Mouse (Mus musculus): ENCODE results near the gene Srrm3. TPM values are rescaled to one million over a fixed set of nuclear protein-coding genes. Genes with fewer than 3 reads are reported as not detected.

Gene Srrm3
- polyA plus RNA-seq, 1 experiment: 0.12 TPM

- no peaks in the 10 kb centered on the region for H3K36me3 ChIP-seq (ENCODE audit: control insufficient read depth, insufficient read depth, low read length)
- H3K4me1 ChIP-seq (ENCODE audit: control insufficient read depth, insufficient read depth, low read length): peaks cover 3% of the 10 kb centered on the region
- no peak overlapping the region for H3K27ac ChIP-seq (ENCODE audit: control insufficient read depth, insufficient read depth, low read depth, low read length)
- no peak overlapping the region for H3K4me3 ChIP-seq (ENCODE audit: control insufficient read depth, low read depth, low read length)
- no peak for TF ChIP-seq CTCF (IDR thresholded peaks at IDR 0.05; ENCODE audit: control insufficient read depth, insufficient read depth, insufficient replicate concordance, low read depth, low read length)
- H3K27me3 ChIP-seq (ENCODE audit: control insufficient read depth, insufficient read depth, low read length): no peaks in the 10 kb centered on the region
Observed at GRCm38 (mm10) chr5:135835981-135836380, 29.3 kb downstream of the Srrm3 start.

DNA sequence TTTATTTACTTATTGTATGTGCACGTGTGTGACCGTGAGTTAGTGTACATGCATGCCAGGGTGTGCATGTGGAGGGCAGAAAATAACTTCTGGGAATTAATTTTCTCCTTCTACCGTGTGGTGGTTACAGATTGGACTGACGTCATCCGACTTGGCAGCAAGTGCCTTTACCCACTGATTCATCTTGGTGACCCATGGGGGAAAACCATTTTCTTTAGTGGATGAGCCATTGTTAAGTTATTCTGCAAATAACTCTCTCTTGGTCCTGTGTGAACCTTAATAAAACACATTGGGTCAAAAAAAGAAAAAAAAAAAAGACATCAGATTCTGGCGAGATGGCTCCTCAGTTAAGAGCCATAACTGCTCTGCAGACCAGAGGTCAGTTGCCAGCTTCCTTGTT lies 35.0 kb downstream of the Srrm3 start:
- no peaks in the 10 kb centered on the region for H3K36me3 ChIP-seq (ENCODE audit: control insufficient read depth, insufficient read depth, low read length)
- TF ChIP-seq CTCF (IDR thresholded peaks at IDR 0.05; ENCODE audit: control insufficient read depth, insufficient read depth, insufficient replicate concordance, low read depth, low read length) (no peak), POLR2A (IDR thresholded peaks at IDR 0.05; ENCODE audit: control insufficient read depth, low read depth, low read length) (no peak)
- H3K27ac ChIP-seq (ENCODE audit: control insufficient read depth, insufficient read depth, low read depth, low read length): no peak overlapping the region
- no peaks in the 10 kb centered on the region for H3K27me3 ChIP-seq (ENCODE audit: control insufficient read depth, insufficient read depth, low read length)
- H3K4me3 ChIP-seq (ENCODE audit: control insufficient read depth, low read depth, low read length): no peak overlapping the region
- no peaks in the 10 kb centered on the region; the same call in 1 of the 2 replicates for H3K4me1 ChIP-seq (ENCODE audit: control insufficient read depth, insufficient read depth, low read length)

DNA sequence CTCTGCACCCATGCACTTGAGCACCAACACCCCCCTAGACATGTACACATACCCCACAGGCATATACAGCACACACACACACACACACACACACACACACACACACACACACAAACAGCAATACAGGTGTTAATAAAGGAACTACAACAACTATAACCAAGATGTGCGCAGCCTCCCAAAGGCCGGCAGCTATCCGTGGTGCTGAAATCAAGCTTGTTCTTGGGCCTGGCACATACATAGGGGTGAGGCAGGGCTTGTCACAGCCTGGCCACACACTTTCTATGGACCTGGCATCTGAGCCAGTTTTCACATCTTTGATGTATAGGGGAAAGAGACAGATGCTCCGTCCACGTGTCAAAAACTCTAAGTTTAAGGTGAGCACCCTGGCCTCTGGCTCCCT lies 36.7 kb downstream of the Srrm3 start:
- no peak for TF ChIP-seq CTCF (IDR thresholded peaks at IDR 0.05; ENCODE audit: control insufficient read depth, insufficient read depth, insufficient replicate concordance, low read depth, low read length)
- TF ChIP-seq POLR2A (IDR thresholded peaks at IDR 0.05; ENCODE audit: control insufficient read depth, low read depth, low read length): no peak
- H3K4me3 ChIP-seq (ENCODE audit: control insufficient read depth, low read depth, low read length): peak overlapping the region; percentile 51

DNA sequence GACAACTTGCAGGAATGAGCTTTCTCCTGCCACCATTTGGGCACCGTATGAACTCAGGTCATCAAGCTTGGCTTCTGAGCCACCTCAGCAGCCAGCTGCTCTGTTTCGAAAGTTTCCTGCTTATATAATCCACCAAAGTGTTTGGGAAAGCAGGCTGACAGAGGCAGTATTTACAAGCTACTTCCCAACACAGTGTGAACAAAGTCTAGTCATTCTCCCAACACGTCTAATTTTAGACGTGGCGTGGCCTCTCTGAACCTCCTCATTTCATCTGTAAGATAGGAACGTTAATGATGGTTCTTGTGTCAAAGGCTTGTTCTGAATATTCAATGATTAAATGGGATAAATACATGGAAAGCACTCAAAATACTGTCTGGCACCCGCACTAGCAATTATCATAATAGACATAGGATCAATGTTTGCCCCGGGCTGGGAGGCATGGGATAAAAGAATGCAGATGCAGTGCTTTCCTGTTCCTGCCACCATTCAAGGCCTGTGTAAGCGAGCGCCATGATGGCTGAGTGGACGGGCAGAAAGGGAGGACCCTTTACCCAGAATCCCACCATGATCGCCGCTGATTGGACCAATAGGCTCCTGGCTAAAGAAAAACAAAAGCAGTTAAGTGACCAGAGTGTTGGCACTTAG lies 39.1 kb downstream of the Srrm3 start:
- Histone ChIP-seq H3K4me1 (ENCODE audit: control insufficient read depth, insufficient read depth, low read length) (no peaks in the 10 kb centered on the region; the same call in 1 of the 2 replicates), H3K27me3 (ENCODE audit: control insufficient read depth, insufficient read depth, low read length) (no peaks in the 10 kb centered on the region), H3K27ac (ENCODE audit: control insufficient read depth, insufficient read depth, low read depth, low read length) (no peak overlapping the region), H3K36me3 (ENCODE audit: control insufficient read depth, insufficient read depth, low read length) (no peaks in the 10 kb centered on the region), H3K4me3 (ENCODE audit: control insufficient read depth, low read depth, low read length) (peak overlapping the region; percentile 47; the same call in 1 of the 2 replicates)
- TF ChIP-seq POLR2A (IDR thresholded peaks at IDR 0.05; ENCODE audit: control insufficient read depth, low read depth, low read length) (no peak), CTCF (IDR thresholded peaks at IDR 0.05; ENCODE audit: control insufficient read depth, insufficient read depth, insufficient replicate concordance, low read depth, low read length) (no peak)

More for the DNA sequence above, 36.7 kb downstream of the Srrm3 start:
- no peak overlapping the region for H3K27ac ChIP-seq (ENCODE audit: control insufficient read depth, insufficient read depth, low read depth, low read length)
- H3K4me1 ChIP-seq (ENCODE audit: control insufficient read depth, insufficient read depth, low read length): no peaks in the 10 kb centered on the region; the same call in 1 of the 2 replicates
- no peaks in the 10 kb centered on the region for H3K27me3 ChIP-seq (ENCODE audit: control insufficient read depth, insufficient read depth, low read length)
- no peaks in the 10 kb centered on the region for H3K36me3 ChIP-seq (ENCODE audit: control insufficient read depth, insufficient read depth, low read length)

DNA sequence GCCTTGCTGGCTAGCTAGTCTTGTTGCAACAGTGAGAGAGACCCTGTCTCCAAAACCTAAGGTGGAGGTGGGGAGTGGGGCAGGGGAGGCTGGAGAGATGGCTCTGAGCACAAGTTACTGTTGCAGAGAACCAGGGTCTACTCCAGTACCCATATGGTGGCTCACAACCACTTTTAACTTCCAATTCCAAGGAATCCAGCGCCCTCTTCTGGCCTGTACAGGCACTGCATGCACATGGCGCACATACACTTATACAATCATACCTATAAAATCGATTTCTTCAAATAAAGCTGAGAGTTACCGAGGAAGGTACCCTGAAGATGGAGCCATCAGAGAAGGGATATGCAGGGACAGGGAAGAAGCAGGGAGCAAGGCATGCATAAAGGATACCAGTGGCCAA lies 40.8 kb downstream of the Srrm3 start:
- H3K27ac ChIP-seq (ENCODE audit: control insufficient read depth, insufficient read depth, low read depth, low read length): no peak overlapping the region
- H3K4me3 ChIP-seq (ENCODE audit: control insufficient read depth, low read depth, low read length): no peak overlapping the region
- TF ChIP-seq CTCF (IDR thresholded peaks at IDR 0.05; ENCODE audit: control insufficient read depth, insufficient read depth, insufficient replicate concordance, low read depth, low read length) (peak; percentile 67; the same call in 1 of the 2 replicates), POLR2A (IDR thresholded peaks at IDR 0.05; ENCODE audit: control insufficient read depth, low read depth, low read length) (no peak)
- no peaks in the 10 kb centered on the region for H3K27me3 ChIP-seq (ENCODE audit: control insufficient read depth, insufficient read depth, low read length)
- no peaks in the 10 kb centered on the region for H3K36me3 ChIP-seq (ENCODE audit: control insufficient read depth, insufficient read depth, low read length)
- no peaks in the 10 kb centered on the region for H3K4me1 ChIP-seq (ENCODE audit: control insufficient read depth, insufficient read depth, low read length)

DNA sequence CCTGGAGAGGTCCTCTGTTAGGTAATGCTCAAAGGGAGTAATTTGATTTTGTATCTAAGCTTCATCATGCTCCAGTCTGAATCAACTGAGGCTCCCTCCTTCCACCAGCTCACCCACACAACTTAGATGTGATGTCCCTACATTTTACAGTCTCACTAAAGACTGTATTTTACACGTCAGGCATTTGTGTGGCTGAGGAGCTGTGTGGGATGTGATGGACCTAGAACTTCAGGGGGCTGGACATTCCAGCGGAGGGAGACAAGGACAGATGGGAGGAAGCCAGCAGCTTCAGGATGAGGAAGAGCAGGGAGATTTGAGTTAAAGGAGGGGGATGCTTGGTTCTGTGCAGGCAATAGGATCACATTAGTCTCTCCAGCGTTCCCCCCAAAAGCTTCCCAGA lies 41.2 kb downstream of the Srrm3 start:
- Histone ChIP-seq H3K27ac (ENCODE audit: control insufficient read depth, insufficient read depth, low read depth, low read length) (no peak overlapping the region), H3K4me1 (ENCODE audit: control insufficient read depth, insufficient read depth, low read length) (no peaks in the 10 kb centered on the region), H3K36me3 (ENCODE audit: control insufficient read depth, insufficient read depth, low read length) (no peaks in the 10 kb centered on the region), H3K27me3 (ENCODE audit: control insufficient read depth, insufficient read depth, low read length) (no peaks in the 10 kb centered on the region), H3K4me3 (ENCODE audit: control insufficient read depth, low read depth, low read length) (no peak overlapping the region)
- TF ChIP-seq CTCF (IDR thresholded peaks at IDR 0.05; ENCODE audit: control insufficient read depth, insufficient read depth, insufficient replicate concordance, low read depth, low read length) (no peak), POLR2A (IDR thresholded peaks at IDR 0.05; ENCODE audit: control insufficient read depth, low read depth, low read length) (no peak)

DNA sequence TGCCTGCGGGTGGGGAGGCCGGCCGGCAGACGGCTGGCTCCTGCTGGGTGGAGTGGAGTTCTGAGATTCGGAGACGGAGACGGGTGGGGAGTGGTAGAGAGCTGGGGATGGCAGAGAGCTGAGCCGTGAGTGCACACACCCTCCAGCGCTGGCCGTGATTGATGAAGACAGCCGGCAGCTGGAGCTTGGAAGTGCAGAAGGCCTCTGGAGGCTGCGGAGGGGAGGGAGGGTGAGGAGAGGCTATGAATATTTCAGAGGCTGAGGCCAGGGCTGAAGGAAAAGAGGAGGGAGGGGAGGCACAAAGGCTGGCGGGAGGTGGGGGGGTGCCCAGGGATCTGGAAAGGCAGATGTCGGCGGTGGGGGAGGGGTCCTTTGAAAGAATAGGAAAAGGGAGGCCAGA lies 44.3 kb downstream of the Srrm3 start:
- TF ChIP-seq POLR2A (IDR thresholded peaks at IDR 0.05; ENCODE audit: control insufficient read depth, low read depth, low read length): no peak
- TF ChIP-seq CTCF (IDR thresholded peaks at IDR 0.05; ENCODE audit: control insufficient read depth, insufficient read depth, insufficient replicate concordance, low read depth, low read length): no peak
- no peaks in the 10 kb centered on the region for H3K36me3 ChIP-seq (ENCODE audit: control insufficient read depth, insufficient read depth, low read length)
- no peaks in the 10 kb centered on the region for H3K4me1 ChIP-seq (ENCODE audit: control insufficient read depth, insufficient read depth, low read length)
- no peak overlapping the region for H3K4me3 ChIP-seq (ENCODE audit: control insufficient read depth, low read depth, low read length)
- H3K27me3 ChIP-seq (ENCODE audit: control insufficient read depth, insufficient read depth, low read length): no peaks in the 10 kb centered on the region
- H3K27ac ChIP-seq (ENCODE audit: control insufficient read depth, insufficient read depth, low read depth, low read length): no peak overlapping the region
